Comparison of ENCODE assay signal across 8 mouse cellular contexts in genomic region chr7:109704016-109704377, GRCm38 (mm10). TPM values are rescaled to one million over a fixed set of nuclear protein-coding genes. Genes with fewer than 3 reads are reported as not detected.
DNase-seq lines count a peak whose midpoint lies in the region; ATAC-seq and TF ChIP-seq lines count a peak whose summit lies in the region.

No protein-coding gene starts in this region.

- TF ChIP-seq CTCF in embryonic fibroblast, embryonic 13.5 days (IDR thresholded peaks at IDR 0.05; ENCODE audit: borderline replicate concordance, insufficient read depth, low read length) = no peak

- no peaks in the 10 kb centered on the region for H3K27me3 ChIP-seq in lung, embryonic 16.5 days (ENCODE audit: control insufficient read depth, insufficient read depth, low read depth, low read length)
- H3K27me3 ChIP-seq in stomach, embryonic 14.5 days (ENCODE audit: control insufficient read depth, insufficient read depth, low read length) = no peaks in the 10 kb centered on the region

- 1% methylated on average over 17 of the region's 17 CpGs for WGBS in lung, embryonic 16.5 days
- WGBS in stomach, embryonic 14.5 days = 3% methylated on average over 17 of the region's 17 CpGs

- peak overlapping the region; percentile 76 for H3K9ac ChIP-seq in lung, embryonic 16.5 days (ENCODE audit: low read length)
- H3K9ac ChIP-seq in stomach, embryonic 14.5 days (replicated peaks; ENCODE audit: low read depth, low read length) = peak overlapping the region; percentile 64

- H3K4me3 ChIP-seq in lung, embryonic 16.5 days (ENCODE audit: low read length) = peak overlapping the region; percentile 62
- peak overlapping the region; percentile 54 for H3K4me3 ChIP-seq in embryonic fibroblast, embryonic 13.5 days (ENCODE audit: insufficient read depth, low read length)
- peak overlapping the region; percentile 72 for H3K4me3 ChIP-seq in stomach, embryonic 14.5 days (ENCODE audit: low read depth, low read length)

- H3K27ac ChIP-seq in lung, embryonic 16.5 days (ENCODE audit: low read length) = peak overlapping the region; percentile 76
- no peak overlapping the region for H3K27ac ChIP-seq in embryonic fibroblast, embryonic 13.5 days (ENCODE audit: insufficient read depth, low read length)
- H3K27ac ChIP-seq in stomach, embryonic 14.5 days (ENCODE audit: low read length) = peak overlapping the region; percentile 79

- DNase-seq in lung, postnatal 10 days = no peak
- peak; percentile 62 for DNase-seq in liver
- DNase-seq in thymus, postnatal 25 days = no peak
- DNase-seq in ovary, postnatal 14 days (ENCODE audit: low spot score) = no peak
- DNase-seq in frontal cortex, postnatal 10 days (ENCODE audit: low spot score in 2 of 2) = no peak

- peak overlapping the region; percentile 79 for H3K4me2 ChIP-seq in lung, embryonic 16.5 days (ENCODE audit: low read depth, low read length)
- peak overlapping the region; percentile 69 for H3K4me2 ChIP-seq in stomach, embryonic 14.5 days (replicated peaks; ENCODE audit: low read depth, low read length)

- no peak for TF ChIP-seq POLR2A in embryonic fibroblast, embryonic 13.5 days (IDR thresholded peaks at IDR 0.05; ENCODE audit: low read depth, low read length)

- no peaks in the 10 kb centered on the region; the same call in 1 of the 2 replicates for H3K9me3 ChIP-seq in lung, embryonic 16.5 days (ENCODE audit: control insufficient read depth, low read length)
- no peaks in the 10 kb centered on the region for H3K9me3 ChIP-seq in stomach, embryonic 14.5 days (ENCODE audit: control insufficient read depth, low read depth, low read length)

- H3K4me1 ChIP-seq in lung, embryonic 16.5 days (replicated peaks; ENCODE audit: control insufficient read depth, insufficient read depth, low read length) = peaks cover 19% of the 10 kb centered on the region
- peaks cover 13% of the 10 kb centered on the region for H3K4me1 ChIP-seq in embryonic fibroblast, embryonic 13.5 days (ENCODE audit: control insufficient read depth, insufficient read depth, low read length)
- H3K4me1 ChIP-seq in stomach, embryonic 14.5 days (ENCODE audit: control insufficient read depth, insufficient read depth, low read length) = peaks cover 8% of the 10 kb centered on the region; the same call in 1 of the 2 replicates

- no peak for ATAC-seq in lung, embryonic 16.5 days (ENCODE audit: low read depth)
- no peak for ATAC-seq in stomach, embryonic 14.5 days (ENCODE audit: insufficient number of reproducible peaks, insufficient read depth, low FRiP score, low read depth)

- no peaks in the 10 kb centered on the region for H3K36me3 ChIP-seq in lung, embryonic 16.5 days (ENCODE audit: control insufficient read depth, insufficient read depth, low read length)
- H3K36me3 ChIP-seq in stomach, embryonic 14.5 days (ENCODE audit: control insufficient read depth, insufficient read depth, low read length) = no peaks in the 10 kb centered on the region; the same call in 1 of the 2 replicates

RNA-seq across cellular contexts. Expression of gene Akip1, which starts 0.5 kb away (rescaled TPM):
- 44.0 and 45.7 TPM in 2 replicates for polyA plus RNA-seq in lung, embryonic 16.5 days (2015; fragmentation: Nextera tagmentation; extraction: Ambion mirVana)
- 16.5 and 20.4 TPM in 2 replicates for polyA plus RNA-seq in embryonic fibroblast, embryonic 13.5 days (2011; ENCODE audit: insufficient read length, low read depth, missing spikeins)
- polyA plus RNA-seq in stomach, embryonic 14.5 days (2014; fragmentation: Nextera tagmentation; extraction: Ambion mirVana) = 36.3 and 36.9 TPM in 2 replicates

RNA-seq across cellular contexts. Expression of gene St5, which starts 0.6 kb away (rescaled TPM):
- 72.2 and 77.5 TPM in 2 replicates for polyA plus RNA-seq in lung, embryonic 16.5 days (2015; fragmentation: Nextera tagmentation; extraction: Ambion mirVana)
- polyA plus RNA-seq in embryonic fibroblast, embryonic 13.5 days (2011; ENCODE audit: insufficient read length, low read depth, missing spikeins) = 79.4 and 113 TPM in 2 replicates
- 53.3 and 62.3 TPM in 2 replicates for polyA plus RNA-seq in stomach, embryonic 14.5 days (2014; fragmentation: Nextera tagmentation; extraction: Ambion mirVana)

RNA-seq across cellular contexts. Expression of gene BC051019, which starts 19.7 kb away (rescaled TPM):
- polyA plus RNA-seq in lung, embryonic 16.5 days (2015; fragmentation: Nextera tagmentation; extraction: Ambion mirVana) = 8.9 and 10.1 TPM in 2 replicates
- not detected in 2 replicates for polyA plus RNA-seq in embryonic fibroblast, embryonic 13.5 days (2011; ENCODE audit: insufficient read length, low read depth, missing spikeins)
- polyA plus RNA-seq in stomach, embryonic 14.5 days (2014; fragmentation: Nextera tagmentation; extraction: Ambion mirVana) = 0.14 TPM in 1 of 2 replicates, not detected in the other

RNA-seq across cellular contexts. Expression of gene Ascl3, which starts 27.5 kb away (rescaled TPM):
- polyA plus RNA-seq in lung, embryonic 16.5 days (2015; fragmentation: Nextera tagmentation; extraction: Ambion mirVana) = 0.60 TPM in 1 of 2 replicates, not detected in the other
- not detected in 2 replicates for polyA plus RNA-seq in embryonic fibroblast, embryonic 13.5 days (2011; ENCODE audit: insufficient read length, low read depth, missing spikeins)
- not detected in 2 replicates for polyA plus RNA-seq in stomach, embryonic 14.5 days (2014; fragmentation: Nextera tagmentation; extraction: Ambion mirVana)

RNA-seq across cellular contexts. Expression of gene Tmem9b, which starts 48.7 kb away (rescaled TPM):
- polyA plus RNA-seq in lung, embryonic 16.5 days (2015; fragmentation: Nextera tagmentation; extraction: Ambion mirVana) = 66.8 and 71.4 TPM in 2 replicates
- polyA plus RNA-seq in embryonic fibroblast, embryonic 13.5 days (2011; ENCODE audit: insufficient read length, low read depth, missing spikeins) = 45.3 and 45.8 TPM in 2 replicates
- 58.8 and 65.9 TPM in 2 replicates for polyA plus RNA-seq in stomach, embryonic 14.5 days (2014; fragmentation: Nextera tagmentation; extraction: Ambion mirVana)
